Mouse (Mus musculus): ENCODE measurements around the gene Nol9. TPM values are rescaled to one million over a fixed set of nuclear protein-coding genes. Genes with fewer than 3 reads are reported as not detected.
"Not testable (repeated sequence)": the region's sequence is repeated elsewhere in the genome, so short reads cannot be mapped to it uniquely, and the experiment has no call there.

Gene Nol9
- polyA plus RNA-seq, 1 experiment from 2014 or later = 25.8 TPM

GRCm38 (mm10) chr4:152029087-152029486 lies 10.0 kb upstream of the Nol9 start:
- H3K36me3 ChIP-seq = peaks cover 8% of the 10 kb centered on the region
- H3K27ac ChIP-seq (ENCODE audit: poor library complexity, severe bottlenecking) = no peak overlapping the region
- H3K27me3 ChIP-seq (replicated peaks) = peaks cover 30% of the 10 kb centered on the region
- ATAC-seq (ENCODE audit: insufficient number of reproducible peaks, low FRiP score) = no peak
- no peaks in the 10 kb centered on the region for H3K9me3 ChIP-seq (replicated peaks)
- no peak overlapping the region for H3K9ac ChIP-seq
- peaks cover 41% of the 10 kb centered on the region for H3K4me1 ChIP-seq (replicated peaks)
- H3K4me3 ChIP-seq = no peak overlapping the region
- 36% methylated on average over 5 of the region's 5 CpGs for WGBS
- H3K4me2 ChIP-seq = no peak overlapping the region

GRCm38 (mm10) chr4:152029997-152030396 lies 9.1 kb upstream of the Nol9 start:
- no peak overlapping the region for H3K9ac ChIP-seq
- H3K27me3 ChIP-seq (replicated peaks) = peaks cover 30% of the 10 kb centered on the region
- peaks cover 1% of the 10 kb centered on the region; the same call in 1 of the 2 replicates for H3K36me3 ChIP-seq
- peaks cover 34% of the 10 kb centered on the region for H3K4me1 ChIP-seq (replicated peaks)
- H3K9me3 ChIP-seq (replicated peaks) = no peaks in the 10 kb centered on the region
- H3K4me3 ChIP-seq = no peak overlapping the region
- H3K4me2 ChIP-seq = no peak overlapping the region
- no peak for ATAC-seq (ENCODE audit: insufficient number of reproducible peaks, low FRiP score)
- 73% methylated on average over 4 of the region's 4 CpGs for WGBS
- H3K27ac ChIP-seq (ENCODE audit: poor library complexity, severe bottlenecking) = no peak overlapping the region

- Histone ChIP-seq H3K27me3 (replicated peaks) (peaks cover 30% of the 10 kb centered on the region), H3K4me2 (no peak overlapping the region), H3K27ac (ENCODE audit: poor library complexity, severe bottlenecking) (no peak overlapping the region), H3K4me1 (replicated peaks) (peaks cover 12% of the 10 kb centered on the region), H3K9me3 (replicated peaks) (no peaks in the 10 kb centered on the region), H3K4me3 (no peak overlapping the region), H3K36me3 (no peaks in the 10 kb centered on the region), H3K9ac (no peak overlapping the region)
- ATAC-seq (ENCODE audit: insufficient number of reproducible peaks, low FRiP score) = no peak
- WGBS = 82% methylated on average over 13 of the region's 13 CpGs
Observed at GRCm38 (mm10) chr4:152032922-152033321, 6.2 kb upstream of the Nol9 start.

- H3K27me3 ChIP-seq (replicated peaks) = peaks cover 24% of the 10 kb centered on the region
- H3K9ac ChIP-seq; H3K27ac ChIP-seq (ENCODE audit: poor library complexity, severe bottlenecking); H3K9me3 ChIP-seq (replicated peaks); H3K36me3 ChIP-seq; H3K4me2 ChIP-seq; H3K4me3 ChIP-seq; ATAC-seq (ENCODE audit: insufficient number of reproducible peaks, low FRiP score); H3K4me1 ChIP-seq (replicated peaks): not testable (repeated sequence)
- WGBS = 86% methylated on average over 6 of the region's 6 CpGs
Observed at GRCm38 (mm10) chr4:152036464-152036863, 2.7 kb upstream of the Nol9 start.

GRCm38 (mm10) chr4:152038225-152038984 lies 716 bp upstream of the Nol9 start, which contains the start of gene Tas1r1:
Tas1r1 (minus strand) TSS chr4:152038568.
- peak within 1 kb of the TSS; percentile 92 for H3K4me2 ChIP-seq
- H3K9ac ChIP-seq = peak within 1 kb of the TSS; percentile 95
- H3K36me3 ChIP-seq = peaks cover 26% of the 10 kb centered on the region
- peaks cover 7% of the 10 kb centered on the region; the same call in 1 of the 2 replicates for H3K27me3 ChIP-seq (replicated peaks)
- peaks cover 9% of the 10 kb centered on the region for H3K4me1 ChIP-seq (replicated peaks)
- 39% methylated on average over 10 of the region's 10 CpGs for WGBS
- peak within 1 kb of the TSS; percentile 91 for H3K4me3 ChIP-seq
- H3K27ac ChIP-seq (ENCODE audit: poor library complexity, severe bottlenecking) = no peak within 1 kb of the TSS
- no peaks in the 10 kb centered on the region for H3K9me3 ChIP-seq (replicated peaks)
- no peak for ATAC-seq (ENCODE audit: insufficient number of reproducible peaks, low FRiP score)

- peak overlapping the region; percentile 95 for H3K9ac ChIP-seq
- H3K36me3 ChIP-seq = peaks cover 40% of the 10 kb centered on the region
- WGBS = 2% methylated on average over 25 of the region's 25 CpGs
- H3K4me2 ChIP-seq = peak overlapping the region; percentile 92
- peak overlapping the region; percentile 91 for H3K4me3 ChIP-seq
- no peak for ATAC-seq (ENCODE audit: insufficient number of reproducible peaks, low FRiP score)
- no peaks in the 10 kb centered on the region for H3K9me3 ChIP-seq (replicated peaks)
- no peak overlapping the region for H3K27ac ChIP-seq (ENCODE audit: poor library complexity, severe bottlenecking)
- H3K4me1 ChIP-seq (replicated peaks) = peaks cover 9% of the 10 kb centered on the region
- H3K27me3 ChIP-seq (replicated peaks) = no peaks in the 10 kb centered on the region
Observed at GRCm38 (mm10) chr4:152039831-152040310, 750 bp downstream of the Nol9 start.

- no peak overlapping the region for H3K4me2 ChIP-seq
- no peak overlapping the region for H3K27ac ChIP-seq (ENCODE audit: poor library complexity, severe bottlenecking)
- ATAC-seq (ENCODE audit: insufficient number of reproducible peaks, low FRiP score) = no peak
- 95% methylated on average over 22 of the region's 22 CpGs for WGBS
- H3K4me3 ChIP-seq = no peak overlapping the region
- H3K36me3 ChIP-seq = peaks cover 58% of the 10 kb centered on the region
- H3K27me3 ChIP-seq (replicated peaks) = no peaks in the 10 kb centered on the region
- H3K4me1 ChIP-seq (replicated peaks) = peaks cover 9% of the 10 kb centered on the region
- no peak overlapping the region for H3K9ac ChIP-seq
- H3K9me3 ChIP-seq (replicated peaks) = no peaks in the 10 kb centered on the region
Observed at GRCm38 (mm10) chr4:152041924-152042641, 3.0 kb downstream of the Nol9 start.

GRCm38 (mm10) chr4:152043171-152043570 lies 4.0 kb downstream of the Nol9 start:
- Histone ChIP-seq H3K4me1 (replicated peaks) (peaks cover 9% of the 10 kb centered on the region), H3K4me3 (no peak overlapping the region), H3K36me3 (peaks cover 69% of the 10 kb centered on the region), H3K9me3 (replicated peaks) (no peaks in the 10 kb centered on the region), H3K27ac (ENCODE audit: poor library complexity, severe bottlenecking) (no peak overlapping the region), H3K4me2 (no peak overlapping the region), H3K27me3 (replicated peaks) (no peaks in the 10 kb centered on the region), H3K9ac (no peak overlapping the region)
- 84% methylated on average over 3 of the region's 3 CpGs for WGBS
- ATAC-seq (ENCODE audit: insufficient number of reproducible peaks, low FRiP score) = no peak

- peaks cover 79% of the 10 kb centered on the region for H3K36me3 ChIP-seq
- H3K4me2 ChIP-seq = no peak overlapping the region
- no peak overlapping the region for H3K4me3 ChIP-seq
- WGBS = 83% methylated on average over 6 of the region's 6 CpGs
- H3K9me3 ChIP-seq (replicated peaks) = no peaks in the 10 kb centered on the region
- ATAC-seq (ENCODE audit: insufficient number of reproducible peaks, low FRiP score) = no peak
- no peak overlapping the region for H3K9ac ChIP-seq
- H3K27me3 ChIP-seq (replicated peaks) = no peaks in the 10 kb centered on the region
- H3K4me1 ChIP-seq (replicated peaks) = peaks cover 9% of the 10 kb centered on the region
- H3K27ac ChIP-seq (ENCODE audit: poor library complexity, severe bottlenecking) = no peak overlapping the region
Observed at GRCm38 (mm10) chr4:152044609-152045008, 5.5 kb downstream of the Nol9 start.

GRCm38 (mm10) chr4:152062390-152063110 lies 23.4 kb downstream of the Nol9 start:
- Histone ChIP-seq H3K9me3 (replicated peaks) (no peaks in the 10 kb centered on the region), H3K4me3 (no peak overlapping the region), H3K4me1 (replicated peaks) (no peaks in the 10 kb centered on the region), H3K4me2 (no peak overlapping the region), H3K36me3 (peaks cover 46% of the 10 kb centered on the region), H3K27ac (ENCODE audit: poor library complexity, severe bottlenecking) (no peak overlapping the region), H3K9ac (no peak overlapping the region), H3K27me3 (replicated peaks) (0 out of 2 replicates have a peak, but pooled peaks cover 3% of the 10 kb centered on the region)
- WGBS = 75% methylated on average over 9 of the region's 9 CpGs
- ATAC-seq (ENCODE audit: insufficient number of reproducible peaks, low FRiP score) = no peak

GRCm38 (mm10) chr4:152067280-152067679 lies 28.2 kb downstream of the Nol9 start:
- no peaks in the 10 kb centered on the region for H3K9me3 ChIP-seq (replicated peaks)
- ATAC-seq (ENCODE audit: insufficient number of reproducible peaks, low FRiP score) = peak; percentile 22; the same call in 1 of the 2 replicates
- no peak overlapping the region for H3K4me2 ChIP-seq
- H3K27me3 ChIP-seq (replicated peaks) = 0 out of 2 replicates have a peak, but pooled peaks cover 5% of the 10 kb centered on the region
- H3K9ac ChIP-seq = no peak overlapping the region
- H3K36me3 ChIP-seq = peaks cover 8% of the 10 kb centered on the region
- H3K27ac ChIP-seq (ENCODE audit: poor library complexity, severe bottlenecking) = no peak overlapping the region
- no peak overlapping the region for H3K4me3 ChIP-seq
- H3K4me1 ChIP-seq (replicated peaks) = peaks cover 6% of the 10 kb centered on the region

All from heart, embryonic 12.5 days (tissue).